10 mouse cellular contexts compared by ENCODE assay signal in the genomic region with DNA sequence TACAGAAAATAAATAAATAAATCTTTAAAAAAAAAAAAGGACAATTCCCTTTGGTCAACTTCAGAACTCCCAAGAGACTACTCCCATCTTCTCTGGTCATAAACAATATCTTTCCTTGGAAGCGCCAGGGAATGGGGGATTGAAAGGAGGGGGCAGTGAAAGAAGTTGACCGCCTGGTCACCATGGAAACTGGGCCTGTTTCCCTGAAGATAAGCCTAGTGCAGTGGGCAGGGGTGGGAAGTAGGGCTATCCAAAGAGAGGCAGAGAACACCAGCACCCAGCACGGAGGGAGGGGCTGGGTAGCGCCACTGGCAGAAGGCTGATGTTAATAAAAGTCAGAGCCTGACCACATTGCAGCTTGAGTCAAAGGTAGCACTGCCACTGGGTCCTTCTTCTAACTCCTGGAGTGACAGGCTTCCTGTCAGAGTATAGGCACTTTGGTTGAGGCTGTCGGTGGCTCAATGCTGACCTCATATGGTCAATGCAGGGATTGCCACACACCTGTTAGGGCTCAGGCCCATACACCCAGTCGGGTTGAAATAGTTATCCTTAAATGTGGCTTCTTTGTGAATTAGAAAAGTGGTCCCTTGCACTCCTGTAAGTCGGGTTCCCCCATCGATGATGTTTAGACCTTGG. TPM values are rescaled to one million over a fixed set of nuclear protein-coding genes. Genes with fewer than 3 reads are reported as not detected.
A peak's percentile ranks its signal among the peaks of the same experiment; 100 is the strongest.
DNase-seq lines count a peak whose midpoint lies in the region; ATAC-seq and TF ChIP-seq lines count a peak whose summit lies in the region.
"Had no signal": no experiment of that assay in that cellular context is flagged by ENCODE, and none has a peak within 500 bp of the region (broad histone marks: within the 10 kb centered on the region; RNA-seq: fewer than 3 reads in every experiment).

No protein-coding gene starts in this region.

- no peaks in the 10 kb centered on the region for H3K9me3 ChIP-seq in forebrain, postnatal 0 days (ENCODE audit: low read length)
- H3K9me3 ChIP-seq in midbrain, embryonic 14.5 days (ENCODE audit: control insufficient read depth, low read length) = no peaks in the 10 kb centered on the region
- H3K9me3 ChIP-seq: embryonic facial prominence, embryonic 12.5 days; midbrain, embryonic 12.5 days had no signal

- WGBS in forebrain, postnatal 0 days = 2% methylated on average over 8 of the region's 8 CpGs
- WGBS in midbrain, embryonic 14.5 days = 4% methylated on average over 8 of the region's 8 CpGs

- 0 out of 2 replicates have a peak, but pooled peaks have one; percentile 18 for ATAC-seq in forebrain, postnatal 0 days
- ATAC-seq in inflammation-experienced regulatory T-cells, adult 6 months = peak; percentile 61
- 0 out of 2 replicates have a peak, but pooled peaks have one; percentile 21 for ATAC-seq in midbrain, embryonic 14.5 days (ENCODE audit: low FRiP score, low TSS enrichment)

- H3K27ac ChIP-seq in forebrain, postnatal 0 days (ENCODE audit: low read depth, low read length) = no peak overlapping the region
- no peak overlapping the region for H3K27ac ChIP-seq in midbrain, embryonic 14.5 days (replicated peaks; ENCODE audit: low read depth, low read length)
- H3K27ac ChIP-seq: embryonic facial prominence, embryonic 12.5 days had no signal

- TF ChIP-seq CTCF in forebrain, postnatal 0 days (IDR thresholded peaks at IDR 0.05; ENCODE audit: low read depth) = peak; percentile 94

- H3K27me3 ChIP-seq in forebrain, postnatal 0 days (ENCODE audit: insufficient read depth, low read length) = no peaks in the 10 kb centered on the region
- H3K27me3 ChIP-seq in midbrain, embryonic 14.5 days (ENCODE audit: control insufficient read depth, insufficient read depth, low read length) = peaks cover 9% of the 10 kb centered on the region; the same call in 1 of the 2 replicates
- H3K27me3 ChIP-seq in splenic B cell, adult 2 months (ENCODE audit: control insufficient read depth, insufficient read depth, low read length, poor library complexity, severe bottlenecking) = peaks cover 3% of the 10 kb centered on the region

- intact Hi-C loops in left cerebral cortex, postnatal 25 days (cut with DNase I) = loop anchor here (1.0 kb wide), 2 partner anchors 36 to 74 kb away; no protein-coding TSS in a partner anchor

- no peak overlapping the region for H3K4me2 ChIP-seq in forebrain, postnatal 0 days (ENCODE audit: low read depth)
- H3K4me2 ChIP-seq in midbrain, embryonic 14.5 days (ENCODE audit: low read length) = no peak overlapping the region
- H3K4me2 ChIP-seq: embryonic facial prominence, embryonic 12.5 days; midbrain, embryonic 12.5 days had no signal

- peak; percentile 64 for DNase-seq in urinary bladder, postnatal 25 days (ENCODE audit: low spot score)
- no peak for DNase-seq in urinary bladder, postnatal 10 days (ENCODE audit: low spot score)
- peak; percentile 89 for DNase-seq in cerebellum, adult 8-10 months
- peak; percentile 87 for DNase-seq in forebrain, postnatal 0 days
- peak; percentile 78 to 90 for DNase-seq in left cerebral cortex, postnatal 25 days (ENCODE audit: low spot score in 2 of 2)
- DNase-seq in midbrain, embryonic 14.5 days = peak; percentile 87
- DNase-seq in splenic B cell, adult 2 months (ENCODE audit: low read depth, low spot score) = peak; percentile 93

- 0 out of 2 replicates have a peak, but pooled peaks cover 2% of the 10 kb centered on the region for H3K36me3 ChIP-seq in forebrain, postnatal 0 days (ENCODE audit: insufficient read depth)
- H3K36me3 ChIP-seq in midbrain, embryonic 14.5 days (ENCODE audit: control insufficient read depth, insufficient read depth, low read length) = peaks cover 1% of the 10 kb centered on the region
- H3K36me3 ChIP-seq in splenic B cell, adult 2 months (ENCODE audit: control insufficient read depth, insufficient read depth, low read length, poor library complexity, severe bottlenecking) = no peaks in the 10 kb centered on the region
- H3K36me3 ChIP-seq: embryonic facial prominence, embryonic 12.5 days had no signal

- no peak overlapping the region for H3K9ac ChIP-seq in forebrain, postnatal 0 days
- H3K9ac ChIP-seq in midbrain, embryonic 14.5 days (replicated peaks; ENCODE audit: low read length) = no peak overlapping the region
- H3K9ac ChIP-seq: embryonic facial prominence, embryonic 12.5 days; midbrain, embryonic 12.5 days had no signal

- H3K4me3 ChIP-seq in forebrain, postnatal 0 days (ENCODE audit: low read depth, low read length) = no peak overlapping the region
- no peak overlapping the region for H3K4me3 ChIP-seq in midbrain, embryonic 14.5 days (replicated peaks; ENCODE audit: low read depth, low read length)
- H3K4me3 ChIP-seq: embryonic facial prominence, embryonic 12.5 days; midbrain, embryonic 12.5 days had no signal

- H3K4me1 ChIP-seq in forebrain, postnatal 0 days (ENCODE audit: insufficient read depth) = peaks cover 14% of the 10 kb centered on the region
- peaks cover 34% of the 10 kb centered on the region for H3K4me1 ChIP-seq in midbrain, embryonic 14.5 days (ENCODE audit: control insufficient read depth, insufficient read depth, low read length)

RNA-seq across cellular contexts. Expression of gene Tmem151b, which starts 2.5 kb away (rescaled TPM):
- 79.2 and 79.6 TPM in 2 replicates for total RNA-seq in forebrain, postnatal 0 days (2014; rRNA removed)
- polyA plus RNA-seq in forebrain, postnatal 0 days (2015; fragmentation: Nextera tagmentation; extraction: Ambion mirVana) = 32.2 and 33.7 TPM in 2 replicates
- under 1 TPM; 0.12 to 0.63 (median 0.14) TPM for polyA plus RNA-seq in inflammation-experienced regulatory T-cells, adult 6 months (2017; shearing (Covaris generic))
- total RNA-seq in left cerebral cortex, postnatal 25 days (2021) = 100 to 1,000 TPM; 118 to 128 TPM
- 20.4 and 24.1 TPM in 2 replicates for polyA plus RNA-seq in midbrain, embryonic 14.5 days (2014; fragmentation: Nextera tagmentation; extraction: Ambion mirVana)

RNA-seq across cellular contexts. Expression of gene Nfkbie, which starts 3.6 kb away (rescaled TPM):
- total RNA-seq in forebrain, postnatal 0 days (2014; rRNA removed) = 2.8 and 3.1 TPM in 2 replicates
- polyA plus RNA-seq in forebrain, postnatal 0 days (2015; fragmentation: Nextera tagmentation; extraction: Ambion mirVana) = 2.2 and 2.7 TPM in 2 replicates
- 10 to 100 TPM; 35.1 to 44.1 (median 43.1) TPM for polyA plus RNA-seq in inflammation-experienced regulatory T-cells, adult 6 months (2017; shearing (Covaris generic))
- 1 to 10 TPM; 1.6 to 2.0 TPM for total RNA-seq in left cerebral cortex, postnatal 25 days (2021)
- 4.2 and 4.9 TPM in 2 replicates for polyA plus RNA-seq in midbrain, embryonic 14.5 days (2014; fragmentation: Nextera tagmentation; extraction: Ambion mirVana)

RNA-seq across cellular contexts. Expression of gene Slc35b2, which starts 11.7 kb away (rescaled TPM):
- 80.9 and 87.0 TPM in 2 replicates for total RNA-seq in forebrain, postnatal 0 days (2014; rRNA removed)
- polyA plus RNA-seq in forebrain, postnatal 0 days (2015; fragmentation: Nextera tagmentation; extraction: Ambion mirVana) = 83.8 and 89.6 TPM in 2 replicates
- 10 to 100 TPM; 30.2 to 38.1 (median 32.6) TPM for polyA plus RNA-seq in inflammation-experienced regulatory T-cells, adult 6 months (2017; shearing (Covaris generic))
- 10 to 100 TPM; 30.3 to 32.2 TPM for total RNA-seq in left cerebral cortex, postnatal 25 days (2021)
- polyA plus RNA-seq in midbrain, embryonic 14.5 days (2014; fragmentation: Nextera tagmentation; extraction: Ambion mirVana) = 73.0 and 77.1 TPM in 2 replicates

RNA-seq across cellular contexts. Expression of gene Hsp90ab1, which starts 21.1 kb away (rescaled TPM):
- 1,283 and 1,351 TPM in 2 replicates for total RNA-seq in forebrain, postnatal 0 days (2014; rRNA removed)
- 1,258 and 1,497 TPM in 2 replicates for polyA plus RNA-seq in forebrain, postnatal 0 days (2015; fragmentation: Nextera tagmentation; extraction: Ambion mirVana)
- 1,000 to 10,000 TPM in 1 of 3 experiments, 100 to 1,000 TPM in 2; 939 to 1,028 (median 983) TPM for polyA plus RNA-seq in inflammation-experienced regulatory T-cells, adult 6 months (2017; shearing (Covaris generic))
- total RNA-seq in left cerebral cortex, postnatal 25 days (2021) = 1,000 to 10,000 TPM; 1,565 to 1,601 TPM
- 1,248 and 1,388 TPM in 2 replicates for polyA plus RNA-seq in midbrain, embryonic 14.5 days (2014; fragmentation: Nextera tagmentation; extraction: Ambion mirVana)

RNA-seq across cellular contexts. Expression of gene Tcte1, which starts 28.7 kb away (rescaled TPM):
- 1.0 and 1.4 TPM in 2 replicates for total RNA-seq in forebrain, postnatal 0 days (2014; rRNA removed)
- polyA plus RNA-seq in forebrain, postnatal 0 days (2015; fragmentation: Nextera tagmentation; extraction: Ambion mirVana) = 4.7 and 5.7 TPM in 2 replicates
- polyA plus RNA-seq in inflammation-experienced regulatory T-cells, adult 6 months (2017; shearing (Covaris generic)) = not detected
- total RNA-seq in left cerebral cortex, postnatal 25 days (2021) = 1 to 10 TPM; 1.1 to 1.3 TPM
- polyA plus RNA-seq in midbrain, embryonic 14.5 days (2014; fragmentation: Nextera tagmentation; extraction: Ambion mirVana) = 3.0 and 5.8 TPM in 2 replicates

Comparison
In these comparisons a context has a peak if more than half of its experiments do, and no peak if none do; other contexts are left out.
1. RNA of gene Tmem151b, which starts 2.5 kb away (polyA plus RNA-seq): 32.2 to 33.7 TPM in forebrain, postnatal 0 days and 20.4 to 24.1 TPM in midbrain, embryonic 14.5 days; 0.12 to 0.63 TPM in inflammation-experienced regulatory T-cells, adult 6 months; every median in the first group is over 10 times any median in the second.
2. Peak in every context shown above with its lines, with median percentiles within 50 percentile points of each other: ATAC-seq.